Mouse (Mus musculus) ovary, postnatal 14 days (tissue): Measurements from ENCODE around the gene Slc25a39.
A peak's percentile ranks its signal among the peaks of the same experiment; 100 is the strongest.
"Not testable (repeated sequence)": the region's sequence is repeated elsewhere in the genome, so short reads cannot be mapped to it uniquely, and the experiment has no call there.

ENCODE experiments used
- DNase-seq: peaks from one replicate; pipeline ENCODE4 v3.0.0; 2022; ENCODE audit warnings: low spot score

The Slc25a39 gene

GRCm38 (mm10) chr11:102394421-102395124, 13.2 kb downstream of the Slc25a39 start:
- no peak for DNase-seq

GRCm38 (mm10) chr11:102393719-102394420, 13.9 kb downstream of the Slc25a39 start:
- no peak for DNase-seq

- DNase-seq, result peak; percentile 82
These were observed 14.5 kb downstream of the Slc25a39 start, which contains the start of gene Rundc3a for GRCm38 (mm10) chr11:102393238-102393634. Rundc3a (plus strand) TSS chr11:102393403.

GRCm38 (mm10) chr11:102392441-102393237, 15.1 kb downstream of the Slc25a39 start:
- DNase-seq, result no peak

- not testable (repeated sequence) for DNase-seq
These were observed 18.3 kb downstream of the Slc25a39 start for GRCm38 (mm10) chr11:102389436-102389835.

- DNase-seq, result no peak
These were observed 21.6 kb downstream of the Slc25a39 start for GRCm38 (mm10) chr11:102386121-102386520.

- DNase-seq, result no peak
These were observed 22.7 kb downstream of the Slc25a39 start for GRCm38 (mm10) chr11:102385075-102385474.

- DNase-seq, result no peak
These were observed 23.3 kb downstream of the Slc25a39 start for GRCm38 (mm10) chr11:102384418-102384817.

GRCm38 (mm10) chr11:102383365-102384136, 24.2 kb downstream of the Slc25a39 start:
- DNase-seq, result no peak

- DNase-seq, result no peak
These were observed 25.0 kb downstream of the Slc25a39 start for GRCm38 (mm10) chr11:102382794-102383193.

- no peak for DNase-seq
These were observed 26.2 kb downstream of the Slc25a39 start for GRCm38 (mm10) chr11:102381341-102382100.

GRCm38 (mm10) chr11:102380091-102380490, 27.7 kb downstream of the Slc25a39 start:
- DNase-seq, result no peak

GRCm38 (mm10) chr11:102377186-102377585, 30.6 kb downstream of the Slc25a39 start:
- DNase-seq, result no peak

GRCm38 (mm10) chr11:102376196-102376835, 31.4 kb downstream of the Slc25a39 start:
- no peak for DNase-seq

- DNase-seq, result no peak
These were observed 32.3 kb downstream of the Slc25a39 start for GRCm38 (mm10) chr11:102375196-102376173.

GRCm38 (mm10) chr11:102374108-102374725, 33.5 kb downstream of the Slc25a39 start:
- no peak for DNase-seq

- no peak for DNase-seq
These were observed 34.1 kb downstream of the Slc25a39 start for GRCm38 (mm10) chr11:102373646-102374045.

- no peak for DNase-seq
These were observed 34.8 kb downstream of the Slc25a39 start for GRCm38 (mm10) chr11:102372936-102373335.
